In the genomic region with DNA sequence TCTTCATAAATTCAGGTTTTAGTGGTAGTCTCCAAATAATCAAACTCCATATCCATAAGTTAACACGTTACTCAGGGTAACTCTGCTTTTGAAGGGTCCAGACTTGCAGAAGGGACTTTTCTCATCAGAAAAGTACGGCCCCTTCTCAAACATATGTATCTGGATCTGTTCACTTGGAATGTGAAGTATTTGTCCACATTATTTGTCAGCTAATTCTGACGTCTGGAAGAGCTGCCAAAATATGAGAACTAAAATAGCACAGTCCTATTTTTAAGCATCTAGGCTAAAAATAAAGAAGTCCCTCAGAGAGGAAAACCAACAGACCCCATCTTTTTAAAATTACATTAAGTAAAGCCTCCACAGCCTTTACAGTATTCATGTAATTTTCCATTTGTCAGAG, we compare ENCODE assay signal across 22 mouse cellular contexts.
A peak's percentile ranks its signal among the peaks of the same experiment; 100 is the strongest.
DNase-seq lines count a peak whose midpoint lies in the region; ATAC-seq and TF ChIP-seq lines count a peak whose summit lies in the region.
"Had no signal": no experiment of that assay in that cellular context is flagged by ENCODE, and none has a peak within 500 bp of the region (broad histone marks: within the 10 kb centered on the region; RNA-seq: fewer than 3 reads in every experiment).

No protein-coding gene starts in this region.

- peaks cover 52% of the 10 kb centered on the region for H3K4me1 ChIP-seq in heart, embryonic 13.5 days
- H3K4me1 ChIP-seq in heart, postnatal 0 days (ENCODE audit: control insufficient read depth, insufficient read depth), result peaks cover 25% of the 10 kb centered on the region
- peaks cover 8% of the 10 kb centered on the region; the same call in 1 of the 2 replicates for H3K4me1 ChIP-seq in lung, embryonic 15.5 days
- H3K4me1 ChIP-seq: embryonic facial prominence, embryonic 15.5 days had no signal

- 20% methylated on average over 3 of the region's 3 CpGs for WGBS in heart, embryonic 13.5 days
- WGBS in heart, postnatal 0 days, result 22% methylated on average over 3 of the region's 3 CpGs
- WGBS in lung, embryonic 15.5 days, result 19% methylated on average over 3 of the region's 3 CpGs

- no peak for DNase-seq in heart, adult 8-10 months (ENCODE audit: low spot score)
- DNase-seq in heart, postnatal 0 days (ENCODE audit: low spot score), result peak; percentile 69
- no peak for DNase-seq in heart, adult 11 months
- no peak for DNase-seq in lung, adult 18-20 months
- DNase-seq: adrenal gland, adult 2 months; adrenal gland, postnatal 25 days; cerebellum, adult 18-20 months; cerebellum, adult 9-11 months; cerebellum, postnatal 36 days; gastrocnemius, adult 2 months; gastrocnemius, postnatal 25 days; heart, postnatal 4 days had no signal

- TF ChIP-seq CTCF in heart, postnatal 0 days (IDR thresholded peaks at IDR 0.05; ENCODE audit: low read depth), result no peak

- no peaks in the 10 kb centered on the region for H3K36me3 ChIP-seq in heart, embryonic 13.5 days
- no peaks in the 10 kb centered on the region for H3K36me3 ChIP-seq in heart, postnatal 0 days (replicated peaks; ENCODE audit: control insufficient read depth, insufficient read depth, low read length)
- no peaks in the 10 kb centered on the region for H3K36me3 ChIP-seq in lung, embryonic 15.5 days
- H3K36me3 ChIP-seq: embryonic facial prominence, embryonic 15.5 days; forebrain, embryonic 10.5 days; hindbrain, embryonic 12.5 days had no signal

- H3K4me2 ChIP-seq in heart, embryonic 13.5 days, result 0 out of 2 replicates have a peak overlapping the region, but pooled peaks have one; percentile 12
- no peak overlapping the region for H3K4me2 ChIP-seq in heart, postnatal 0 days (ENCODE audit: low read depth, low read length)
- H3K4me2 ChIP-seq in lung, embryonic 15.5 days, result no peak overlapping the region
- H3K4me2 ChIP-seq: embryonic facial prominence, embryonic 15.5 days; hindbrain, embryonic 12.5 days had no signal

- H3K27me3 ChIP-seq in heart, embryonic 13.5 days (replicated peaks), result no peaks in the 10 kb centered on the region
- H3K27me3 ChIP-seq in heart, postnatal 0 days (ENCODE audit: control insufficient read depth, insufficient read depth, low read length), result no peaks in the 10 kb centered on the region
- H3K27me3 ChIP-seq in lung, embryonic 15.5 days, result no peaks in the 10 kb centered on the region
- H3K27me3 ChIP-seq: embryonic facial prominence, embryonic 15.5 days; hindbrain, embryonic 12.5 days had no signal

- no peaks in the 10 kb centered on the region for H3K9me3 ChIP-seq in heart, embryonic 13.5 days
- no peaks in the 10 kb centered on the region for H3K9me3 ChIP-seq in heart, postnatal 0 days (replicated peaks; ENCODE audit: control insufficient read depth, low read length)
- H3K9me3 ChIP-seq in lung, embryonic 15.5 days, result no peaks in the 10 kb centered on the region
- H3K9me3 ChIP-seq: embryonic facial prominence, embryonic 15.5 days; forebrain, embryonic 10.5 days; hindbrain, embryonic 12.5 days had no signal

- peak; percentile 71 for TF ChIP-seq EP300 in heart, postnatal 0 days (IDR thresholded peaks at IDR 0.05; ENCODE audit: low read depth)

- no peak for ATAC-seq in heart, embryonic 13.5 days (ENCODE audit: extremely low read depth, insufficient number of reproducible peaks, low FRiP score, low TSS enrichment)
- peak; percentile 63; the same call in 1 of the 2 replicates for ATAC-seq in heart, postnatal 0 days (ENCODE audit: insufficient read depth, low read depth)
- ATAC-seq in lung, embryonic 15.5 days (ENCODE audit: borderline replicate concordance, extremely low read depth, low FRiP score, low TSS enrichment), result peak; percentile 59; the same call in 1 of the 2 replicates
- ATAC-seq: forebrain, embryonic 14.5 days; hindbrain, embryonic 16.5 days; inflammation-experienced regulatory T-cells, adult 6 months; intestine, postnatal 0 days had no signal

- peak overlapping the region; percentile 60; the same call in 1 of the 2 replicates for H3K27ac ChIP-seq in heart, embryonic 13.5 days (replicated peaks)
- H3K27ac ChIP-seq in heart, postnatal 0 days (ENCODE audit: low read depth), result peak overlapping the region; percentile 62
- H3K27ac ChIP-seq in lung, embryonic 15.5 days, result no peak overlapping the region
- H3K27ac ChIP-seq: embryonic facial prominence, embryonic 15.5 days; forebrain, embryonic 10.5 days; gastrocnemius, adult 2 months; hindbrain, embryonic 12.5 days had no signal

- H3K4me3 ChIP-seq in heart, embryonic 13.5 days, result no peak overlapping the region
- no peak overlapping the region for H3K4me3 ChIP-seq in heart, postnatal 0 days (ENCODE audit: low read depth, low read length)
- H3K4me3 ChIP-seq in lung, embryonic 15.5 days, result no peak overlapping the region
- H3K4me3 ChIP-seq: embryonic facial prominence, embryonic 15.5 days; erythroblast, embryonic 14.5 days; forebrain, embryonic 10.5 days; gastrocnemius, adult 2 months; hindbrain, embryonic 12.5 days had no signal

- no peak overlapping the region for H3K9ac ChIP-seq in heart, embryonic 13.5 days
- H3K9ac ChIP-seq in heart, postnatal 0 days (replicated peaks; ENCODE audit: low read depth, low read length), result no peak overlapping the region
- H3K9ac ChIP-seq in lung, embryonic 15.5 days, result no peak overlapping the region
- H3K9ac ChIP-seq: embryonic facial prominence, embryonic 15.5 days; hindbrain, embryonic 12.5 days had no signal
